ENCODE assay signal across 26 mouse cellular contexts in the genomic region with DNA sequence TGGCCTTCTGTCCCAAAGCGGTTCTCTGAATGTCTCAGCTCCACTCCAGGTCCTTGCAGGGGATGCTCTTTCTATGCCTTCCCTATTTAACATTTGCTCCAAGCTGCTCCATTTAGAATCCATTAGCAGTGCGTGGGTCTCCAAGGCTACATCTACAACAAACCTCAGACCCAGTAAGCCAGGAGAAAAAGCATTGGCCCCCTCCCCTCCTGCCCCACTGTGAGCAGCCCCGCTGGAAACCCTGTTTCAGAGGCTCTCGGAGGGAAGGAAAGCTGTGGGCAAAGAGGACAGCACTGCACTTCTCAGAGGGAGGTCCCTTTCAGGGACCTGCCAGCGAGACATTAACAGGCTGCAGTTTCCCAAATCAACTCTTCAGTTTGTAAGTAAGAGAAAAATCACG. TPM values are rescaled to one million over a fixed set of nuclear protein-coding genes. Genes with fewer than 3 reads are reported as not detected.
DNase-seq lines count a peak whose midpoint lies in the region; ATAC-seq and TF ChIP-seq lines count a peak whose summit lies in the region.
"Had no signal": no experiment of that assay in that cellular context is flagged by ENCODE, and none has a peak within 500 bp of the region (broad histone marks: within the 10 kb centered on the region; RNA-seq: fewer than 3 reads in every experiment).

No protein-coding gene starts in this region.

- H3K27ac ChIP-seq in forebrain, postnatal 0 days (ENCODE audit: low read depth, low read length), result 0 out of 2 replicates have a peak overlapping the region, but pooled peaks have one; percentile 35
- H3K27ac ChIP-seq in forebrain, embryonic 16.5 days (ENCODE audit: low read length), result no peak overlapping the region
- no peak overlapping the region for H3K27ac ChIP-seq in limb, embryonic 12.5 days
- H3K27ac ChIP-seq in limb, embryonic 10.5 days, result no peak overlapping the region
- H3K27ac ChIP-seq in stomach, embryonic 16.5 days (ENCODE audit: low read length), result peak overlapping the region; percentile 43; the same call in 1 of the 2 replicates
- H3K27ac ChIP-seq: embryonic facial prominence, embryonic 10.5 days; embryonic facial prominence, embryonic 15.5 days; forebrain, embryonic 13.5 days; kidney, postnatal 0 days; liver, embryonic 15.5 days had no signal

- no peaks in the 10 kb centered on the region for H3K9me3 ChIP-seq in forebrain, postnatal 0 days (ENCODE audit: low read length)
- H3K9me3 ChIP-seq in forebrain, embryonic 16.5 days (ENCODE audit: control insufficient read depth, low read length), result no peaks in the 10 kb centered on the region
- H3K9me3 ChIP-seq in limb, embryonic 12.5 days, result no peaks in the 10 kb centered on the region
- H3K9me3 ChIP-seq in limb, embryonic 10.5 days (replicated peaks), result no peaks in the 10 kb centered on the region
- H3K9me3 ChIP-seq in stomach, embryonic 16.5 days (replicated peaks; ENCODE audit: control insufficient read depth, low read length), result no peaks in the 10 kb centered on the region
- H3K9me3 ChIP-seq: embryonic facial prominence, embryonic 10.5 days; embryonic facial prominence, embryonic 15.5 days; forebrain, embryonic 13.5 days; liver, embryonic 15.5 days had no signal

- H3K4me1 ChIP-seq in forebrain, postnatal 0 days (ENCODE audit: insufficient read depth), result no peaks in the 10 kb centered on the region
- peaks cover 14% of the 10 kb centered on the region for H3K4me1 ChIP-seq in forebrain, embryonic 16.5 days (replicated peaks; ENCODE audit: control insufficient read depth, insufficient read depth, low read length)
- H3K4me1 ChIP-seq in limb, embryonic 12.5 days (replicated peaks), result peaks cover 16% of the 10 kb centered on the region
- H3K4me1 ChIP-seq in limb, embryonic 10.5 days, result peaks cover 28% of the 10 kb centered on the region
- H3K4me1 ChIP-seq in stomach, embryonic 16.5 days (ENCODE audit: control insufficient read depth, insufficient read depth, low read length), result peaks cover 12% of the 10 kb centered on the region
- H3K4me1 ChIP-seq: liver, embryonic 15.5 days had no signal

- H3K9ac ChIP-seq in forebrain, postnatal 0 days, result no peak overlapping the region
- no peak overlapping the region for H3K9ac ChIP-seq in forebrain, embryonic 16.5 days (replicated peaks; ENCODE audit: low read depth, low read length)
- H3K9ac ChIP-seq in limb, embryonic 12.5 days (replicated peaks), result 0 out of 2 replicates have a peak overlapping the region, but pooled peaks have one; percentile 1
- 0 out of 2 replicates have a peak overlapping the region, but pooled peaks have one; percentile 33 for H3K9ac ChIP-seq in stomach, embryonic 16.5 days (ENCODE audit: low read length)
- H3K9ac ChIP-seq: embryonic facial prominence, embryonic 15.5 days; forebrain, embryonic 13.5 days; liver, embryonic 15.5 days; lung, embryonic 14.5 days had no signal

- no peak overlapping the region for H3K4me2 ChIP-seq in forebrain, postnatal 0 days (ENCODE audit: low read depth)
- H3K4me2 ChIP-seq in forebrain, embryonic 16.5 days (ENCODE audit: low read length), result no peak overlapping the region
- no peak overlapping the region for H3K4me2 ChIP-seq in limb, embryonic 12.5 days
- no peak overlapping the region for H3K4me2 ChIP-seq in stomach, embryonic 16.5 days (ENCODE audit: low read depth, low read length)
- H3K4me2 ChIP-seq: embryonic facial prominence, embryonic 15.5 days; forebrain, embryonic 13.5 days; liver, embryonic 15.5 days; lung, embryonic 14.5 days had no signal

- no peaks in the 10 kb centered on the region for H3K27me3 ChIP-seq in forebrain, postnatal 0 days (ENCODE audit: insufficient read depth, low read length)
- no peaks in the 10 kb centered on the region for H3K27me3 ChIP-seq in forebrain, embryonic 16.5 days (replicated peaks; ENCODE audit: control insufficient read depth, insufficient read depth, low read length)
- 0 out of 2 replicates have a peak, but pooled peaks cover 3% of the 10 kb centered on the region for H3K27me3 ChIP-seq in limb, embryonic 12.5 days
- no peaks in the 10 kb centered on the region for H3K27me3 ChIP-seq in limb, embryonic 10.5 days (ENCODE audit: low read depth, poor library complexity, severe bottlenecking)
- no peaks in the 10 kb centered on the region for H3K27me3 ChIP-seq in stomach, embryonic 16.5 days (ENCODE audit: control insufficient read depth, insufficient read depth, low read length)
- H3K27me3 ChIP-seq: embryonic facial prominence, embryonic 15.5 days; forebrain, embryonic 13.5 days; liver, embryonic 15.5 days had no signal

- no peak for TF ChIP-seq CTCF in forebrain, postnatal 0 days (IDR thresholded peaks at IDR 0.05; ENCODE audit: low read depth)

- no peak for DNase-seq in forebrain, postnatal 0 days
- no peak for DNase-seq in limb, embryonic 10.5 days (ENCODE audit: low spot score)
- peak; percentile 22 for DNase-seq in brain, adult 2 months (ENCODE audit: low read depth, low spot score)
- no peak for DNase-seq in neural tube, embryonic 10.5 days (ENCODE audit: extremely low spot score, low spot score)
- DNase-seq: adrenal gland, postnatal 14 days; cerebellum, postnatal 25 days; kidney, adult 8-10 months; layer of hippocampus, postnatal 36 days; lung, embryonic 14.5 days; lung, postnatal 14 days; right cerebral cortex, adult 18-20 months had no signal

- peak; percentile 61 for ATAC-seq in forebrain, postnatal 0 days
- ATAC-seq in forebrain, embryonic 16.5 days, result no peak
- no peak for ATAC-seq in limb, embryonic 12.5 days (ENCODE audit: insufficient number of reproducible peaks, insufficient read depth, low FRiP score, low TSS enrichment, low read depth)
- no peak for ATAC-seq in stomach, embryonic 16.5 days (ENCODE audit: insufficient read depth, low FRiP score)
- ATAC-seq: forebrain, embryonic 13.5 days; intestine, embryonic 16.5 days had no signal

- H3K36me3 ChIP-seq in forebrain, postnatal 0 days (ENCODE audit: insufficient read depth), result no peaks in the 10 kb centered on the region
- H3K36me3 ChIP-seq in forebrain, embryonic 16.5 days (ENCODE audit: control insufficient read depth, insufficient read depth), result no peaks in the 10 kb centered on the region
- no peaks in the 10 kb centered on the region for H3K36me3 ChIP-seq in limb, embryonic 12.5 days
- H3K36me3 ChIP-seq in limb, embryonic 10.5 days, result no peaks in the 10 kb centered on the region
- H3K36me3 ChIP-seq in stomach, embryonic 16.5 days (ENCODE audit: control insufficient read depth, insufficient read depth, low read length), result no peaks in the 10 kb centered on the region
- H3K36me3 ChIP-seq: embryonic facial prominence, embryonic 10.5 days; embryonic facial prominence, embryonic 15.5 days; liver, embryonic 15.5 days had no signal

- H3K4me3 ChIP-seq in forebrain, postnatal 0 days (ENCODE audit: low read depth, low read length), result no peak overlapping the region
- H3K4me3 ChIP-seq in forebrain, embryonic 16.5 days (replicated peaks; ENCODE audit: low read length), result no peak overlapping the region
- H3K4me3 ChIP-seq in limb, embryonic 12.5 days (replicated peaks), result no peak overlapping the region
- no peak overlapping the region for H3K4me3 ChIP-seq in limb, embryonic 10.5 days
- no peak overlapping the region for H3K4me3 ChIP-seq in stomach, embryonic 16.5 days (replicated peaks; ENCODE audit: low read length)
- H3K4me3 ChIP-seq: embryonic facial prominence, embryonic 10.5 days; embryonic facial prominence, embryonic 15.5 days; forebrain, embryonic 13.5 days; liver, embryonic 15.5 days had no signal

- 15% methylated on average over 6 of the region's 6 CpGs for whole genome bisulfite sequencing in forebrain, postnatal 0 days
- 12% methylated on average over 6 of the region's 6 CpGs for WGBS in forebrain, embryonic 16.5 days
- WGBS in limb, embryonic 12.5 days, result 38% methylated on average over 6 of the region's 6 CpGs
- 38% methylated on average over 6 of the region's 6 CpGs for WGBS in limb, embryonic 10.5 days
- 40% methylated on average over 6 of the region's 6 CpGs for WGBS in stomach, embryonic 16.5 days

RNA-seq across cellular contexts. Expression of gene Cryaa, which starts 47.8 kb away (rescaled TPM):
- total RNA-seq in forebrain, postnatal 0 days (2014; rRNA removed), result not detected in 2 replicates
- 0.28 TPM in 1 of 2 replicates, not detected in the other for polyA plus RNA-seq in forebrain, postnatal 0 days (2015; fragmentation: Nextera tagmentation; extraction: Ambion mirVana)
- not detected in 2 replicates for polyA plus RNA-seq in forebrain, embryonic 16.5 days (2015; fragmentation: Nextera tagmentation; extraction: Ambion mirVana)
- polyA plus RNA-seq in limb, embryonic 12.5 days (2016; fragmentation: Nextera tagmentation; extraction: Ambion mirVana), result 0.33 TPM in 1 of 2 replicates, not detected in the other
- polyA plus RNA-seq in limb, embryonic 10.5 days (2016; fragmentation: Nextera tagmentation; extraction: Ambion mirVana), result not detected in 2 replicates
- polyA plus RNA-seq in stomach, embryonic 16.5 days (2015; fragmentation: Nextera tagmentation; extraction: Ambion mirVana), result 0.13 and 0.62 TPM in 2 replicates
- total RNA-seq: adrenal gland, postnatal 14 days; gastrocnemius, adult 8-10 months; granulocyte monocyte progenitor cell, adult 5-6 weeks; hematopoietic stem cell, adult 5-6 weeks; liver, adult 2 months had no signal
- polyA plus RNA-seq: forebrain, embryonic 13.5 days; limb, embryonic 11.5 days; liver, adult 2 months; liver, embryonic 15.5 days; lung, embryonic 14.5 days; neural tube, embryonic 11.5 days had no signal

Comparison
In these comparisons a context has a peak if more than half of its experiments do, and no peak if none do; other contexts are left out.
1. H3K27ac ChIP-seq: peak in forebrain, postnatal 0 days (single experiment) and stomach, embryonic 16.5 days (single experiment); none in forebrain, embryonic 16.5 days (single experiment), limb, embryonic 12.5 days (single experiment) and limb, embryonic 10.5 days (single experiment).
2. H3K9ac ChIP-seq: peak in limb, embryonic 12.5 days (single experiment) and stomach, embryonic 16.5 days (single experiment); none in forebrain, postnatal 0 days (single experiment) and forebrain, embryonic 16.5 days (single experiment).